Comparison of ENCODE assay signal across 8 mouse cellular contexts in the genomic region with DNA sequence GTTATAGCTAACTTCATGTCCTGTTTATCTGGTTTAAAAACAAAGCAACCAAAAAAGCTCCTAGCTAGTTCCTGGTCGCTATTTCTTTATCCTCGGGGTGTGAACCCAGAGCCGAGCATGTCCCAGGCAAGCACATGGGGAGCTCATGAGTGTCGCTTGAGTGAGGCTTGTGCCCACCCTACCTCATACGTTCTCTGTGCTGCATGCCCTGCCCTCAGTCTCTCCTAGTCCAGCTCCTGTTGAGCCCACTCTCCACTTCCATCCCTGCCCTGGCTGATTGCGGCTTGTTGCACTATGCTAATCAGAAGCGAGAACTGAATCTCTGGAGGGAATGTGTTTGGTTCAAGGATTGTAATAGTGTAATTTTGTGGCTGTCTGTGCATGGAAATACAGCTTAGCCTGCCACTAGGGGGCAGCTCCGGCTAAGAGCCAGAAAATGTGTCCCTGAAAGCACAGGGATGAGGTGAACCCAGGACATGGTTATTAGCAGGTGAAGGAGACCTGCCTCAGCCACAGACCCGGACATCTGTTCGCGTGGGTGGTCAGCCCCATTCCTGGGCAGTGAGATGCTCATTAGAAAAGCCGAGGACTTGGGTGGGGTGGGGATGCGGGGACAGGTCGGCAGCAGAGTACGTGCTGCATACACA.
DNase-seq lines count a peak whose midpoint lies in the region; ATAC-seq and TF ChIP-seq lines count a peak whose summit lies in the region.

No protein-coding gene starts in this region.

- H3K27me3 ChIP-seq in intestine, embryonic 14.5 days (replicated peaks; ENCODE audit: control insufficient read depth, insufficient read depth, low read length), result no peaks in the 10 kb centered on the region
- H3K27me3 ChIP-seq in midbrain, postnatal 0 days (ENCODE audit: insufficient read depth, low read length), result no peaks in the 10 kb centered on the region

- no peak overlapping the region for H3K9ac ChIP-seq in intestine, embryonic 14.5 days (ENCODE audit: low read length)
- no peak overlapping the region for H3K9ac ChIP-seq in midbrain, postnatal 0 days (replicated peaks; ENCODE audit: low read length, poor library complexity, severe bottlenecking)

- H3K27ac ChIP-seq in intestine, embryonic 14.5 days (ENCODE audit: low read depth), result no peak overlapping the region
- no peak overlapping the region for H3K27ac ChIP-seq in midbrain, postnatal 0 days (ENCODE audit: low read depth, low read length)

- WGBS in intestine, embryonic 14.5 days, result 54% methylated on average over 15 of the region's 15 CpGs
- WGBS in midbrain, postnatal 0 days, result 56% methylated on average over 15 of the region's 15 CpGs

- DNase-seq in ovary, postnatal 10 days (ENCODE audit: low spot score), result peak; percentile 45
- DNase-seq in ovary, adult 18-20 months (ENCODE audit: low spot score), result no peak
- peak; percentile 86 for DNase-seq in cerebellum, adult 9-10 months
- DNase-seq in frontal cortex, postnatal 14 days (ENCODE audit: low spot score in 2 of 2), result peak; percentile 56 to 74
- DNase-seq in intestine, embryonic 14.5 days (ENCODE audit: low spot score), result peak; percentile 78
- DNase-seq in left cerebral cortex, postnatal 36 days (ENCODE audit: low spot score in 2 of 2), result peak; percentile 49 to 65
- peak; percentile 82 for DNase-seq in midbrain, postnatal 0 days (ENCODE audit: low spot score)
- peak; percentile 49 to 76 for DNase-seq in spleen, postnatal 4 days (ENCODE audit: low spot score in 2 of 2)

- H3K4me1 ChIP-seq in intestine, embryonic 14.5 days (replicated peaks; ENCODE audit: control insufficient read depth, insufficient read depth, low read length), result no peaks in the 10 kb centered on the region
- H3K4me1 ChIP-seq in midbrain, postnatal 0 days (ENCODE audit: insufficient read depth, low read length), result no peaks in the 10 kb centered on the region; the same call in 1 of the 2 replicates

- H3K36me3 ChIP-seq in intestine, embryonic 14.5 days (ENCODE audit: control insufficient read depth, insufficient read depth, low read length), result no peaks in the 10 kb centered on the region
- H3K36me3 ChIP-seq in midbrain, postnatal 0 days (ENCODE audit: insufficient read depth, low read length), result no peaks in the 10 kb centered on the region

- peak; percentile 60; the same call in 1 of the 2 replicates for ATAC-seq in intestine, embryonic 14.5 days (replicated peaks; ENCODE audit: low FRiP score, low TSS enrichment, low read depth)
- peak; percentile 55 for ATAC-seq in midbrain, postnatal 0 days (ENCODE audit: low FRiP score)

- no peaks in the 10 kb centered on the region for H3K9me3 ChIP-seq in intestine, embryonic 14.5 days (ENCODE audit: control insufficient read depth, low read length)
- no peaks in the 10 kb centered on the region for H3K9me3 ChIP-seq in midbrain, postnatal 0 days (ENCODE audit: low read length)

- peak; percentile 98 for TF ChIP-seq CTCF in midbrain, postnatal 0 days (IDR thresholded peaks at IDR 0.05)

- H3K4me2 ChIP-seq in intestine, embryonic 14.5 days (ENCODE audit: low read length), result no peak overlapping the region
- no peak overlapping the region for H3K4me2 ChIP-seq in midbrain, postnatal 0 days (ENCODE audit: low read depth, low read length, poor library complexity, severe bottlenecking)

- no peak overlapping the region for H3K4me3 ChIP-seq in intestine, embryonic 14.5 days (ENCODE audit: low read depth, low read length)
- no peak overlapping the region for H3K4me3 ChIP-seq in midbrain, postnatal 0 days (ENCODE audit: low read depth, low read length)

- intact Hi-C loops in left cerebral cortex, postnatal 36 days (cut with DNase I), result loop anchor here (5.0 to 10.0 kb wide), 2 partner anchors 49 to 516 kb away; a partner anchor contains a TSS
